Mouse (Mus musculus) olfactory bulb, adult 2 months (tissue): ENCODE data around the gene Ppp2r5d.

Experiments used
- CTCF ChIP-seq: fragments of 200-500 bp; IDR thresholded peaks from 2 replicates; pipeline ENCODE4 v1.5.1; 2012; ENCODE audit warnings: low read depth, mild to moderate bottlenecking, low read length, moderate library complexity; ENCODE audit not compliant: insufficient read depth
- POLR2A ChIP-seq: fragments of 200-500 bp; IDR thresholded peaks from 2 replicates; pipeline ENCODE4 v1.6.1; 2012; ENCODE audit warnings: mild to moderate bottlenecking, low read depth, low read length, moderate library complexity; ENCODE audit not compliant: insufficient read depth

DNA sequence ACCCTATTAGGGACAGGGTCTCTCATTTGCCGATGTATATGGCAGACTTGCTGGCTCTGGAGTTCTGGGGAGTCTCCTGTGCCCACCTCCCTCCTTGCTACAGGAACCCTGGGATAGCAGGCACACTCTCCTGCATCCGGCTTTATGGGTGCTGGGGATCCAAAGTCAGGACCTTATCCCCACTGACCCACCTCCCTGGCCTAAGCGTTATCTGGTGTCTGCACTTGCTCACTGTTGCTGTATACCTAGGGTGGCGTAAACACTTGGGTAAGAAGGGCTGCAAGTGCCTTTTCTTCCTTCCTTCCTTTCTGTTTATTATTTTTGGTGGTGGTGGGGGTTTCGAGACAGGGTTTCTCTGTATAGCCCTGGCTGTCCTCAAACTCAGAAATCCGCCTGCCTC lies 36.4 kb upstream of the Ppp2r5d start:
- no peak for TF ChIP-seq CTCF
- no peak for TF ChIP-seq POLR2A
